Mouse (Mus musculus): Measurements from ENCODE around the gene Kntc1.

Kntc1 gene

GRCm38 (mm10) chr5:123865365-123865764 is 115.8 kb downstream of the Kntc1 start, which contains the start of gene Hcar2:
Gene Hcar2 (minus strand): TSS chr5:123865499.
- DNase-seq (ENCODE audit: low read depth, low spot score): no peak

GRCm38 (mm10) chr5:123866457-123866856 is 116.9 kb downstream of the Kntc1 start:
- no peak for DNase-seq (ENCODE audit: low read depth, low spot score)

GRCm38 (mm10) chr5:123869615-123870014 is 120.1 kb downstream of the Kntc1 start:
- DNase-seq (ENCODE audit: low read depth, low spot score): no peak

Data from brain, adult 2 months (tissue).